Mouse (Mus musculus) bone marrow, adult 2 months (tissue): ENCODE results near the gene Rgsl1. TPM values are rescaled to one million over a fixed set of nuclear protein-coding genes. Genes with fewer than 3 reads are reported as not detected.

Experiments used
- H3K27ac ChIP-seq: fragments of 200-500 bp; 2 replicates; pipeline ENCODE4 v1.5.1; 2012; ENCODE audit warnings: low read depth, mild to moderate bottlenecking, control low read depth, inconsistent platforms, low read length; ENCODE audit not compliant: control insufficient read depth, poor library complexity, insufficient read depth
- H3K4me1 ChIP-seq: fragments of 200-500 bp; 2 replicates; pipeline ENCODE4 v1.6.1; 2011; ENCODE audit warnings: low read length; ENCODE audit not compliant: control insufficient read depth, insufficient read depth
- H3K4me3 ChIP-seq: fragments of 200-500 bp; replicated peaks from 2 replicates; pipeline ENCODE3; 2011; ENCODE audit warnings: mild to moderate bottlenecking, low read depth, low read length, control low read depth; ENCODE audit not compliant: control insufficient read depth
- CTCF ChIP-seq: fragments of 200-500 bp; IDR thresholded peaks from 2 replicates; pipeline ENCODE4 v1.5.1; 2011; ENCODE audit warnings: low read length, control low read depth; ENCODE audit not compliant: control insufficient read depth, insufficient read depth
- POLR2A ChIP-seq: fragments of 200-500 bp; IDR thresholded peaks from 2 replicates; pipeline ENCODE4 v1.6.1; 2011; ENCODE audit warnings: low read depth, mild to moderate bottlenecking, control low read depth, low read length, borderline replicate concordance; ENCODE audit not compliant: control insufficient read depth
- WGBS: fragments of 180-500 bp; shearing (Covaris S2); methylation state at CpG from one replicate; pipeline ENCODE4 v1.1.7; 2018; 5-methylcytosine and 5-hydroxymethylcytosine counted together
- polyA plus RNA-seq: library from polyadenylated mRNA; stranded (reverse); fragments of >200 nt; gene quantifications from 2 replicates; pipeline ENCODE4 v1.2.4, GENCODE M21; 2011; ENCODE audit warnings: low replicate concordance; ENCODE audit not compliant: missing spikeins, insufficient read depth, insufficient read length

The Rgsl1 gene
- polyA plus RNA-seq, 1 experiment: not detected

DNA sequence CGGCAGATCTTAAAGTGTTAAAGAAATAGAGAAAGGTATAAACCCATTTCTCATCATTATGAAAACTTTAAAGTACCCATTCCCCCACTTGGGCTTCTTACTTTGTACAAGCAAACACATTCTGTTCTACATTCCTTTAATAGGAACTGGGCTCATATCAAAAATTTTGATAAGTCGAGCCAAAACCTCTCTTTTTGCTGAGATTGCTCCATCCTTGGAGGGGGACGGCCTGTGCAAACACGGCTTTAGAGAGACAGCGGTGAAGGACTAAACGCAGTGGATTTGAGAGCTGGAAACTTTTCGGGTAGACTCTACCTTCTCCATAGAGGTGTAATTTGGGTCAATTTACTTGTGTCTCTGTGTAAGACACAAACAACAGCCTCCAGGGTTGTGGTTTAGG, 41.3 kb downstream of the Rgsl1 start:
- TF ChIP-seq CTCF (no peak), POLR2A (no peak)
- H3K4me1 ChIP-seq: peaks cover 2% of the 10 kb centered on the region; the same call in 1 of the 2 replicates

DNA sequence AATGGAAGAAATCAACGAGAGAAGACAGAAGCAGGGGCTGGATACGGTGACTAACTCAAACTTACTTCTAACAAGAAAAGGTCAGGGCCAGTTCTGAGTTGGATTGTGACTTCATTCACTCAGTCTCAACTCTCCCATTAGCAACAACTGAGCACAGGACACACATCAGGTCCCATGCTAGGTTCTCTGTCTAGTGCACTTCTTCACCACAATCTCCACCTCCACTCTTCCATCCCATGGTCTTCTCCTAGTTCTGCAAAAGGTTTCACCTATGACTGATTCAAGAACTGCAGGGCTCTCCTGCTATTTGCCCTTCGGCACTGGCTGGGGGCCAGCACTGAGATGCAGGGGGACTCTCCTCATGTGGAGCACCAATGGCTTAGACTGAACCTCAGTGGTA, 49.7 kb downstream of the Rgsl1 start:
- H3K4me3 ChIP-seq: no peak overlapping the region
- H3K4me1 ChIP-seq: no peaks in the 10 kb centered on the region; the same call in 1 of the 2 replicates
- 60% methylated on average over 3 of the region's 3 CpGs for WGBS
- TF ChIP-seq CTCF: no peak
- TF ChIP-seq POLR2A: no peak
- H3K27ac ChIP-seq: no peak overlapping the region

More for the DNA sequence above, 41.3 kb downstream of the Rgsl1 start:
- WGBS: 27% methylated on average over 7 of the region's 7 CpGs
- H3K4me3 ChIP-seq: no peak overlapping the region
- no peak overlapping the region for H3K27ac ChIP-seq

DNA sequence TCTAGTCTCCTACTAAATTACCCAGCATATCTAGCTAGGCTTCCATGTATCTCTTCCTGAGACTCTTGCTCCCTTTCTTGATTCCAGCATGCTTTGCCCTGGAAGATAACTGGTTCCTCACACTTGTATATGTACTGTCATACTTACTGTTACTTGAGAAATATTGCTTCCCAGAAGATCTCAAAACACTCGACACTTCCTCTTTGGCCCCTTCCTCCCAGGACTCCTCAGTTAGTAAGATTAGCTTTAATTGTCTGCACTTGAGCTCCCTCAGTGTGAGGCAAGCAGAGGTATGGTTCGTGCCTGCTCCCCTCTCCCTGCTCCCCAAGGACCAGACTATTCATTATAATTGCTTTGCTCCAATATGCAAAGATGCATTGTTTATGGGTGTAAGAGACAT, 53.2 kb downstream of the Rgsl1 start:
- Histone ChIP-seq H3K4me3 (no peak overlapping the region), H3K27ac (no peak overlapping the region), H3K4me1 (no peaks in the 10 kb centered on the region; the same call in 1 of the 2 replicates)
- TF ChIP-seq CTCF (no peak), POLR2A (no peak)
- 15% methylated on average over 2 of the region's 2 CpGs for WGBS

DNA sequence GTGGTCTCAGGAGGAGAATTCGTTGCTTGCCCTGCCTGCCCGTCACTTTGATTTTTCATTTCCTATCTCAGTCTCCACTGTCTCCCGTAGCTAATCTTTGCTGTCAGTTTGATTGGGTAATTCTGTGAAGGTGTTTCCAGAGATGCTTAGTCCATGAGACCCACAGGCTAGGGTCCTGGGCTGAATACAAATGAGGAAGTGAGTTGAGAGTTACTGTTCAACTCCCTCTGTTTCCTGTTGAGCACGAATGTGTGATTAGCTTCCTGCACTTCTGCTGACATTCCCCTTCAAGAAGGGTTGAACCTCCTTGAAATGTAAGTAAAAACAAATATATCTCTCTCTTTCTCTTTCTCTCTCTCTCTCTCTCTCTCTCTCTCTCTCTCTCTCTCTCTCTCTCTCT, 58.3 kb downstream of the Rgsl1 start:
- Histone ChIP-seq H3K4me3 (no peak overlapping the region), H3K27ac (no peak overlapping the region), H3K4me1 (no peaks in the 10 kb centered on the region; the same call in 1 of the 2 replicates)
- WGBS: 8% methylated on average over 4 of the region's 4 CpGs
- TF ChIP-seq CTCF (no peak), POLR2A (no peak)

DNA sequence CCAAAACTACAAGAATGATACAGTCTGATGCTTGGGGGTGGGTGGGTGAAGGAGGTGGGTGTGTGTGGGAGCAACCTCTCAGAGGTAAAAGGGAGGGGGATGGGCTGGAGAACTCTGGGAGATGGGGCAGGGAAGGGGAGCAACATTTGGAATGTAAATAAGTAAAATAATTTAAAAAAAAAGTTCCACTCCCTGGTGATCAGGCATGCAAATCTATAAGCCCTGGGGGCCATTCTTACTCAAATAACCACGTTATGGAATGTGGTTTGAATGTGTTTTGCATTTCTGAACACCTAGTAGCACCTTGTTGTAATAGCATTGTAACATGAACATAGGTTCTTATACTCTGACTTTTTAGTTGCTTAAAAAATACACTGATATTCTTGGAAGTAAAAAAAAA, 60.6 kb downstream of the Rgsl1 start:
- TF ChIP-seq POLR2A (no peak), CTCF (no peak)
- H3K4me3 ChIP-seq: no peak overlapping the region
- no peaks in the 10 kb centered on the region; the same call in 1 of the 2 replicates for H3K4me1 ChIP-seq
- no peak overlapping the region for H3K27ac ChIP-seq
- WGBS: 51% methylated on average over 1 of the region's 1 CpGs

DNA sequence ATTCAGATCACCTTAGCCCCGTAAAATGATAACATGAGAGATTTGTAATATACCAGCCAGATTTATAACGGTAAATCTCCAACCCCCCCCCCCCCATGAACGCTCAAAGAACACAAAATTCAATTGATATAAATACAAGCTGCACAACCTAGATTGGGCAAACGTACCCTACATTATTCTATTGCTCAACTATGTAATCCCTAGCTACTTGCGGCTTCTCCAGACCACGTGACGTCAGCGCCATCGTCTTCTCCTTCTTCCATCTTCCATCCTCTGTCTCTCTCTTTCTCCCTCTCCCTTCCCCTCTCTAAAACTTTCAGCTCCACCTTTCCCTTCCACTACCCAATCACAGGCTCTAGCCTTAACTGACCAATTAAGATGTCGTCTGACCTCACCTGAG, 65.7 kb downstream of the Rgsl1 start:
- Histone ChIP-seq H3K4me1 (no peaks in the 10 kb centered on the region; the same call in 1 of the 2 replicates), H3K4me3 (no peak overlapping the region), H3K27ac (no peak overlapping the region)
- no peak for TF ChIP-seq POLR2A
- WGBS: 53% methylated on average over 10 of the region's 10 CpGs

DNA sequence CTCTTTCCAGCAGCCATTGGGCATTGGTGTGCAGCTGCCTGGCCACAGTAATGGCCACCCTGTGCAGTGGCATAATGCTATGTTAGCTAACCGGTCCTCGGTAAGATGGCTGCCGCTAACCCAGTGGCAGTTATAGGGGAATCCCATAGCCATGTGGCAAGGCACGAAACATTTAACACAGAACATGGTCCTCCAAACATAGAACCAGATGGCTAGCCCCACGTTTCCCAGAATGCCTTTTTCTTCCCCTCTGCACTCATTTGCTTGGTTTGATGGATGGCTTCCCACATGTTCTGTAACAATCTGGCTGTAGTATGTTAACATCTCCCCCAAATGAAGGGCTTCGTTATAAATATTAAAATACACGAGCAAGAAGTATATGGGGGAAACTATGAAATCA, 67.7 kb downstream of the Rgsl1 start:
- H3K4me1 ChIP-seq: no peaks in the 10 kb centered on the region; the same call in 1 of the 2 replicates
- H3K27ac ChIP-seq: no peak overlapping the region
- no peak for TF ChIP-seq CTCF
- no peak overlapping the region for H3K4me3 ChIP-seq
- 84% methylated on average over 7 of the region's 7 CpGs for WGBS

DNA sequence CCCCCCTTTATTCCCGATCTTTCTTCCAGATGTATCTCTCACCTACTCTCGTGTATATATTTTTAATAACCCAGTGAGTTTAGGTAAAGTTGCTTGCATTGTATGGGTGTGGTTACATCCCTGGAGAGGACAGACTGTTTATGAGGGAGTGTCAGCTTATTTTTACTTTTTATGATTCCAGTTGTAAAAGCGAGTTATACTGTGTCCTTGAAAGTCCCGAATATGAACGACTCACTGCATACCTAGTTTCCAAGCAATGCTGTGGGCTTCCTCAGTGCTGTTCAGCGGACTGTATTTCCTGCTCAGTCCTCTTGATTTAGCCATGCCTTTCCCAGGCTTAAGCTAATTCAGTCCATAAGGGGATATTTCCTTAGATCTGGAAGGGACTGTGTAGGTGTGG, 68.8 kb downstream of the Rgsl1 start:
- TF ChIP-seq CTCF (no peak), POLR2A (no peak)
- no peaks in the 10 kb centered on the region; the same call in 1 of the 2 replicates for H3K4me1 ChIP-seq
- 80% methylated on average over 6 of the region's 6 CpGs for WGBS
- H3K4me3 ChIP-seq: no peak overlapping the region
- H3K27ac ChIP-seq: no peak overlapping the region

DNA sequence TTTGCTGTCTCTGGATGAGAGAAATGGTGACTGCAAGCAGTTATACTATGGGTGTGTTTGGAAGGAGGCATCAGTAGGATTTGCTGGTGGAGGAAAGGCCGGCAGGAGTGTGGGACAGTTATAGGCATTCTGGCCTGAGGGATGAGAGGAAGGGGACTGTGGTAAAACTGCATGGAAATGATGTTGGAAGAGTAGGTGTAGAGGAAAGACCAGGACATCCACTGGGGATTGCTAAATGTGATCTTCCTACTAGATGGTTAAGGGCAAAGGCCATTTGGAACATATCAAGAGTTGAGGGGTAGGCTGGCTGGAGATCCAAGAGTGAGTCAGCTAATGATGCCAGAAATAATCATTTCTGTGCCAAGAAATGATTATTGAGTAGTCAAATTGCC, 73.2 kb downstream of the Rgsl1 start:
- no peak for TF ChIP-seq POLR2A
- no peak for TF ChIP-seq CTCF
- no peak overlapping the region for H3K4me3 ChIP-seq
- WGBS: 79% methylated on average over 1 of the region's 1 CpGs
- H3K27ac ChIP-seq: no peak overlapping the region
- no peaks in the 10 kb centered on the region; the same call in 1 of the 2 replicates for H3K4me1 ChIP-seq
